Mouse (Mus musculus) bone marrow macrophage, adult 2 months (primary cell): ENCODE data around the gene Nav1.

ENCODE experiments used
- CTCF ChIP-seq: IDR thresholded peaks from 2 replicates; pipeline ENCODE4 v1.5.1; 2012; ENCODE audit warnings: low read depth, mild to moderate bottlenecking, low read length, moderate library complexity
- POLR2A ChIP-seq: IDR thresholded peaks from 2 replicates; pipeline ENCODE4 v1.6.1; 2012; ENCODE audit warnings: mild to moderate bottlenecking, low read depth, low read length, borderline replicate concordance

- TF ChIP-seq CTCF (no peak), POLR2A (no peak)
Observed at GRCm38 (mm10) chr1:135598251-135598879, 8.7 kb downstream of the Nav1 start.
